In the genomic region with DNA sequence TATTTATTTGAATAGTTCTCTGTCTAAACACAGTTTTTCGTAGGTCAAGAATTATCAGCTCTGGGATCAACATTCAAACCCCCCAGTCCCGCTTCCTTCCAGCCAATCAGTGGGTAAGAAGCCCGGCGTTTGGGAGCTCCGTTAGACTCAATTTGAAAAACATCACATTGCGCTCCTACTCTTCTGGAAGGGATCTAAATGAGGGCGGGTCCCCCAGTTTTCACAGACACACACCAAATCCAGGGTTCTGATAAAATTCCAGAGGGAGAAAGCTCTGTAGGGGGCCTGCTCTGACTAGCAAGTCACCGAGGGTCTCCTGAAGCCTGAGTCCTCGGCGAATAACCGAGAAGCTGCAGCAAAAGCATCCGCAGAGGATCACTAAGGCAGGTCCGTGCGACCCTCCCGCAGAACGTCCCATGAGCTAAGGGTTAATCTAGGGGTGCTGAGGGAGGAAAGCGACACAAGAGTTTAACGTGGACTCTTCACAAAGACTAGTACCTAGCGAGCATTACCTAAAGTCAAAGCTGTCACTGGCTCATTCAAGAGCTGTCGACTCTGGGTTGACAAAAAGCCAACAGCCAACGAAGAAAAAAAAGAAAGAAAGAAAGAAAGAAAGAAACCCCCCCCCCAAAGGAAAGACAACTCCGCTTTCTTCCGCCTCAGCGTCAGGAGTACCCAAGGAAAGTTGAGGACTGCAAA, we compare ENCODE assay signal across 8 mouse cellular contexts. TPM values are rescaled to one million over a fixed set of nuclear protein-coding genes. Genes with fewer than 3 reads are reported as not detected.
DNase-seq lines count a peak whose midpoint lies in the region; TF ChIP-seq lines count a peak whose summit lies in the region.

No protein-coding gene starts in this region.

- peak overlapping the region; percentile 88 for H3K4me3 ChIP-seq in bone marrow, adult 2 months (replicated peaks; ENCODE audit: control insufficient read depth, low read depth, low read length)
- peak overlapping the region; percentile 79 for H3K4me3 ChIP-seq in erythroblast, embryonic 14.5 days (replicated peaks)
- peak overlapping the region; percentile 80 for H3K4me3 ChIP-seq in layer of hippocampus, adult 2 months

- no peak for TF ChIP-seq CTCF in bone marrow, adult 2 months (IDR thresholded peaks at IDR 0.05; ENCODE audit: control insufficient read depth, insufficient read depth, low read length)
- TF ChIP-seq CTCF in layer of hippocampus, adult 2 months (conservative IDR thresholded peaks at IDR 0.05): no peak

- no peak for TF ChIP-seq POLR2A in bone marrow, adult 2 months (IDR thresholded peaks at IDR 0.05; ENCODE audit: borderline replicate concordance, control insufficient read depth, low read depth, low read length)

- intact Hi-C loops in heart, postnatal 10 days (cut with DNase I): loop anchor here (5.0 kb wide), 1 partner anchor 90 kb away; the partner anchor contains the start of gene Spryd7

- H3K36me3 ChIP-seq in erythroblast, embryonic 14.5 days (ENCODE audit: control insufficient read depth): peaks cover 62% of the 10 kb centered on the region

- no peaks in the 10 kb centered on the region for H3K27me3 ChIP-seq in erythroblast, embryonic 14.5 days (ENCODE audit: control insufficient read depth)

- no peaks in the 10 kb centered on the region; the same call in 1 of the 2 replicates for H3K4me1 ChIP-seq in bone marrow, adult 2 months (ENCODE audit: control insufficient read depth, insufficient read depth, low read length)
- peaks cover 44% of the 10 kb centered on the region for H3K4me1 ChIP-seq in erythroblast, embryonic 14.5 days (ENCODE audit: control insufficient read depth)

- under 1% methylated on average over 24 of the region's 24 CpGs for WGBS in bone marrow, adult 2 months

- H3K27ac ChIP-seq in bone marrow, adult 2 months (ENCODE audit: control insufficient read depth, insufficient read depth, low read depth, low read length, poor library complexity): peak overlapping the region; percentile 94
- peak overlapping the region; percentile 88 for H3K27ac ChIP-seq in layer of hippocampus, adult 2 months

- peak; percentile 55 for DNase-seq in ES-CJ7 (ENCODE audit: low read depth, low spot score)
- peak; percentile 70 to 78 for DNase-seq in heart, postnatal 10 days
- no peak for DNase-seq in layer of hippocampus, adult 2 months (ENCODE audit: low spot score in 2 of 2)
- peak; percentile 27 for DNase-seq in lung, postnatal 25 days (ENCODE audit: low spot score)
- DNase-seq in right cerebral cortex, postnatal 10 days (ENCODE audit: low spot score in 2 of 2): peak; percentile 52 to 53
- peak; percentile 19 to 43 for DNase-seq in urinary bladder, postnatal 36 days (ENCODE audit: low spot score in 2 of 2)

- H3K9me3 ChIP-seq in erythroblast, embryonic 14.5 days (ENCODE audit: control insufficient read depth, low read length): no peaks in the 10 kb centered on the region

RNA-seq across cellular contexts. Expression of gene Kcnrg, which starts 40.1 kb away (rescaled TPM):
- not detected in 2 replicates for polyA plus RNA-seq in bone marrow, adult 2 months (2011; ENCODE audit: insufficient read depth, insufficient read length, low replicate concordance, missing spikeins)
- polyA plus RNA-seq in erythroblast, embryonic 14.5 days (2012): not detected in 2 replicates
- total RNA-seq in heart, postnatal 10 days (2021): under 1 TPM; 0.32 to 0.43 TPM
- total RNA-seq in layer of hippocampus, adult 2 months (2021): 1 to 10 TPM; 1.0 to 1.1 TPM

RNA-seq across cellular contexts. Expression of gene Trim13, which starts 49.3 kb away (rescaled TPM):
- polyA plus RNA-seq in bone marrow, adult 2 months (2011; ENCODE audit: insufficient read depth, insufficient read length, low replicate concordance, missing spikeins): 1.0 and 8.7 TPM in 2 replicates
- not detected in 2 replicates for polyA plus RNA-seq in erythroblast, embryonic 14.5 days (2012)
- 10 to 100 TPM in 1 of 2 experiments, 1 to 10 TPM in 1; 9.0 to 13.2 TPM for total RNA-seq in heart, postnatal 10 days (2021)
- 10 to 100 TPM; 11.4 to 12.4 TPM for total RNA-seq in layer of hippocampus, adult 2 months (2021)

Comparison
In these comparisons a context has a peak if more than half of its experiments do, and no peak if none do; other contexts are left out.
1. DNase-seq: peak in ES-CJ7 (single experiment), heart, postnatal 10 days (2 of 2), lung, postnatal 25 days (single experiment), right cerebral cortex, postnatal 10 days (2 of 2) and urinary bladder, postnatal 36 days (2 of 2); none in layer of hippocampus, adult 2 months (0 of 2).
2. Peak in every context shown above with its lines, with median percentiles within 50 percentile points of each other: H3K4me3 ChIP-seq.